Mouse (Mus musculus) ovary, adult 18-20 months (tissue): ENCODE measurements around the gene Olfr1181.
"Not testable (repeated sequence)": the region's sequence is repeated elsewhere in the genome, so short reads cannot be mapped to it uniquely, and the experiment has no call there.

Experiments used
- DNase-seq: peaks from one replicate; pipeline ENCODE4 v3.0.0; 2022; ENCODE audit warnings: low spot score, mixed read lengths

The Olfr1181 gene

DNA sequence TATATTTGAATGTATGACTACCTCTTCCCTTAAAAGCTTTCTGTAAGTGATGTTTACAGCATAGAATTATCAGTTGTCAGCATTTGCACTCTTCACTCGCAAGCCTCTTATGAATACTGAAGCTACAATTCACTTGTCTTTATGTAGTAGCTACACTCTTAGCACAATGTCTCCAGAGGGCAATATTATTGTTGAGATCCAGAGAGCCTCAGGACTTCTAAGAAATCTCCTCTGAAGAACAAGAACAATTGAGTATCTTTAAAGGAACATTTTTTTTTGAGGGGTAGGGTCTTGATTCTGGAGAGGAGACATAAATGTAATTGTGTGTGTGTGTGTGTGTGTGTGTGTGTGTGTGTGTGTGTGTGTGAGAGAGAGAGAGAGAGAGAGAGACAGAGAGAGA, at the start of gene Olfr1181:
Gene Olfr1181, minus strand, starts transcription at position 101 of the 400 bp plus-strand sequence.
- no peak for DNase-seq

GRCm38 (mm10) chr2:88454567-88454966, 28.6 kb upstream of the Olfr1181 start, which contains the start of gene Olfr1183:
Olfr1183 (plus strand) TSS chr2:88454867.
- DNase-seq, result not testable (repeated sequence)

DNA sequence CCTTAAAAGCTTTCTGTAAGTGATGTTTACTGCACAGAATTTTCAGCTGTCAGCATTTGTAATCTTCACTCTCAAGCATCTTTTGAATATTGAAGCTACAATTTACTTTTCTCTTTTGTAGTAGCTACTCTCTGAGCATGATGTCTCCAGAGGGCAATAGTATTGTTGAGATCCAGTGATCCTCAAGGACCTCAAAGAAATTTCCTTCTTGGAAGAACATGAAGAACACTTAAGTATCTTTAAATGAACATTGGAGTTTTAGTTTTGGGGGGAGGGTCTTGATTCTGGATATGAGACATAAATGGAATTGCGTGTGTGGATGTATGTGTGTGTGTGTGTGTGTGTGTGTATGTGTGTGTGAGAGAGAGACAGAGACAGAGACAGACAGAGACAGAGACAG, 23.1 kb upstream of the Olfr1181 start, which contains the start of gene Gm13757:
Gene Gm13757, minus strand, starts transcription at position 101 of the 400 bp plus-strand sequence.
- no peak for DNase-seq

GRCm38 (mm10) chr2:88419051-88419450, 6.9 kb downstream of the Olfr1181 start, which contains the start of gene Olfr1180:
Olfr1180 (minus strand) TSS chr2:88419151.
- DNase-seq, result no peak

DNA sequence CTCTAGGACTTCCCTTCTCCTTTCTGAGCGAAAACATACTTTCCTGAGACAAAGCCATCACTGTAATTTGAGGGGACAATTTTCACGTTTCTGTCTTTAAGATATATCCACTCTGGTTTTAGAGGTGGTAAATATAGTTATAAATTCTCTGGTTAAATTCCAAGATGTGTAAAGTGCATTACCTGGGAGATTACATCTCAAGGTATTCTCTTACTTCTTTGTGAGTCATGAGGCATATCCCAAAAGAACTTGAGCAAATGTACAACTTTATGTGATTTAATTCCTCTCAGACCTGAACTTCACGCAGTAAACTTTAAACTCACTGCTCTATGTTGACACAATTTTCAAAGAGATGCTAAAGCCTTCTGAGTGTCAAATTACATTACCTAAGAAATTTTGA, 19.6 kb downstream of the Olfr1181 start, which contains the start of gene Olfr1179:
Gene Olfr1179, minus strand, starts transcription at position 101 of the 400 bp plus-strand sequence.
- no peak for DNase-seq

DNA sequence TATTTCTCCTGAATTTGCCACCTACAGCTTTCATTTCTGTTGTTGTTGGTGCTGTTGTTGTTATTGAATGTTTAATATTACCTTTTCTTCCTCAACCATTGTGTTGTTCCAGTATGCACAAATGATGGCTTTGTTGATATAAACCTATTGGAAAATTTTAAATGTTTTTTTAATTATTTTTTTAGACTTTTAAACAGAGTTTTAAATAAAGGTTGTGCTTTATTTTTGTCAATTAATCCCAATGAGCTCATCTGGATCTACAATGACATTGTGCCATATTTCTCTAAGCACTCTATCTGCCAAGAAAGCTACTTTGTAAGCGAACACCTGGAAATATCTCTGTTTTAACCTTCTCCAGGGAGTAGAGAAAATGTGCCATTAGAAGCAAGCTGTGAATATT, 39.2 kb downstream of the Olfr1181 start, which contains the start of gene Olfr1178:
Gene Olfr1178, plus strand, starts transcription at position 301 of the 400 bp plus-strand sequence.
- no peak for DNase-seq
